Mouse (Mus musculus) MEL (cell line): ENCODE data around the gene Tspan2. TPM values are rescaled to one million over a fixed set of nuclear protein-coding genes. Genes with fewer than 3 reads are reported as not detected.

Experiments used
- DNase-seq: peaks from one replicate; pipeline ENCODE4 v3.0.0; 2011; ENCODE audit warnings: low read depth, low spot score
- H3K27ac ChIP-seq: 2 replicates; pipeline ENCODE4 v1.5.1; 2012; ENCODE audit warnings: low read depth, mild to moderate bottlenecking, control low read depth, low read length, moderate library complexity; ENCODE audit not compliant: control insufficient read depth
- H3K27me3 ChIP-seq, 2 experiments: fragments of 150-350 bp in 1 of 2; sonication (generic) in 1 of 2; 2 replicates each; pipeline ENCODE4 v1.6.1; 2012; ENCODE audit warnings: low read length in 2 of 2, mild to moderate bottlenecking in 2 of 2, improper control_type of control experiment in 1 of 2, moderate library complexity in 1 of 2; ENCODE audit not compliant: insufficient read depth in 2 of 2, control insufficient read depth in 1 of 2
- H3K36me3 ChIP-seq, 2 experiments: 2 replicates each; pipeline ENCODE4 v1.6.1; 2012 to 2014; ENCODE audit warnings: low read length in 2 of 2, improper control_type of control experiment in 1 of 2, inconsistent platforms in 1 of 2, mild to moderate bottlenecking in 1 of 2; ENCODE audit not compliant: insufficient read depth in 2 of 2, control insufficient read depth in 1 of 2
- H3K4me1 ChIP-seq, 2 experiments: fragments of 150-350 bp in 1 of 2; sonication (generic) in 1 of 2; 2 replicates each; pipeline ENCODE4 v1.6.1; 2012; ENCODE audit warnings: low read length in 2 of 2, improper control_type of control experiment in 1 of 2, mild to moderate bottlenecking in 1 of 2; ENCODE audit not compliant: insufficient read depth in 2 of 2, control insufficient read depth in 1 of 2
- H3K4me3 ChIP-seq, 2 experiments: fragments of 150-350 bp in 1 of 2; sonication (generic) in 1 of 2; 2 replicates each; pipeline ENCODE4 v1.5.1; 2012; ENCODE audit warnings: low read depth in 2 of 2, low read length in 2 of 2, mild to moderate bottlenecking in 2 of 2, moderate library complexity in 2 of 2, control low read depth in 1 of 2, improper control_type of control experiment in 1 of 2; ENCODE audit not compliant: control insufficient read depth in 1 of 2, insufficient read depth in 1 of 2
- H3K79me2 ChIP-seq: 2 replicates; pipeline ENCODE4 v1.6.1; 2012; ENCODE audit warnings: mild to moderate bottlenecking, low read length, moderate library complexity; ENCODE audit not compliant: control insufficient read depth, poor library complexity, insufficient read depth
- H3K9ac ChIP-seq: 2 replicates; pipeline ENCODE4 v1.6.1; 2012; ENCODE audit warnings: low read depth, mild to moderate bottlenecking, control low read depth, low read length, moderate library complexity; ENCODE audit not compliant: control insufficient read depth, poor library complexity, severe bottlenecking
- H3K9me3 ChIP-seq: fragments of 150-350 bp; sonication (generic); replicated peaks from 2 replicates; pipeline ENCODE4 v1.6.1; 2012; ENCODE audit warnings: mild to moderate bottlenecking, low read length, improper control_type of control experiment, moderate library complexity; ENCODE audit not compliant: insufficient read depth
- BHLHE40 ChIP-seq: IDR thresholded peaks from 2 replicates; pipeline ENCODE4 v1.6.1; 2012; ENCODE audit warnings: low read depth, mild to moderate bottlenecking, inconsistent platforms, low read length, improper control_type of control experiment, borderline replicate concordance
- CHD2 ChIP-seq: IDR thresholded peaks from 2 replicates; pipeline ENCODE4 v1.6.1; 2011; ENCODE audit warnings: low read length, improper control_type of control experiment
- CTCF ChIP-seq, 3 experiments: IDR thresholded peaks in 2 of 3; conservative IDR thresholded peaks in 1 of 3; 2 replicates each; pipeline ENCODE4 v1.5.1; 2011 to 2012; ENCODE audit warnings: low read length in 3 of 3, low read depth in 2 of 3, mild to moderate bottlenecking in 2 of 3, improper control_type of control experiment in 1 of 3, inconsistent platforms in 1 of 3, mixed read lengths in 1 of 3, moderate library complexity in 1 of 3; ENCODE audit not compliant: control insufficient read depth in 1 of 3, insufficient read depth in 1 of 3, poor library complexity in 1 of 3, severe bottlenecking in 1 of 3
- ELF1 ChIP-seq: IDR thresholded peaks from 2 replicates; pipeline ENCODE4 v1.6.1; 2014; ENCODE audit warnings: low read depth, mild to moderate bottlenecking, inconsistent platforms, low read length, improper control_type of control experiment, moderate library complexity
- EP300 ChIP-seq, 2 experiments: IDR thresholded peaks; 2 replicates each; pipeline ENCODE4 v1.6.1; 2011; ENCODE audit warnings: improper control_type of control experiment in 2 of 2, low read length in 2 of 2, low read depth in 1 of 2, mild to moderate bottlenecking in 1 of 2
- ETS1 ChIP-seq: IDR thresholded peaks from 2 replicates; pipeline ENCODE4 v1.6.1; 2012; ENCODE audit warnings: low read depth, mild to moderate bottlenecking, inconsistent platforms, low read length, improper control_type of control experiment, moderate library complexity
- GABPA ChIP-seq: IDR thresholded peaks from 2 replicates; pipeline ENCODE4 v1.6.1; 2012; ENCODE audit warnings: low read depth, mild to moderate bottlenecking, inconsistent platforms, low read length, improper control_type of control experiment, moderate library complexity
- HCFC1 ChIP-seq: IDR thresholded peaks from 2 replicates; pipeline ENCODE4 v1.6.1; 2012; ENCODE audit warnings: low read depth, mild to moderate bottlenecking, inconsistent platforms, low read length, improper control_type of control experiment, moderate library complexity
- JUND ChIP-seq: IDR thresholded peaks from 2 replicates; pipeline ENCODE4 v1.6.1; 2011; ENCODE audit warnings: low read depth, mild to moderate bottlenecking, improper control_type of control experiment, low read length
- KAT2A ChIP-seq: conservative IDR thresholded peaks from 2 replicates; pipeline ENCODE4 v1.6.1; 2012; ENCODE audit warnings: low read depth, low read length, improper control_type of control experiment, inconsistent platforms
- MAFK ChIP-seq: IDR thresholded peaks from 2 replicates; pipeline ENCODE4 v1.6.1; 2011; ENCODE audit warnings: low read depth, mild to moderate bottlenecking, low read length, improper control_type of control experiment, borderline replicate concordance
- MYB ChIP-seq: IDR thresholded peaks from 2 replicates; pipeline ENCODE4 v1.6.1; 2011; ENCODE audit warnings: mild to moderate bottlenecking, low read depth, low read length, improper control_type of control experiment
- MYC ChIP-seq: IDR thresholded peaks from 2 replicates; pipeline ENCODE4 v1.6.1; 2011; ENCODE audit warnings: low read depth, mild to moderate bottlenecking, low read length, improper control_type of control experiment, moderate library complexity
- NELFE ChIP-seq: IDR thresholded peaks from 2 replicates; pipeline ENCODE4 v1.6.1; 2011; ENCODE audit warnings: low read depth, low read length, improper control_type of control experiment
- NRF1 ChIP-seq: IDR thresholded peaks from 2 replicates; pipeline ENCODE4 v1.6.1; 2014; ENCODE audit warnings: low read depth, mild to moderate bottlenecking, inconsistent platforms, low read length, improper control_type of control experiment, moderate library complexity; ENCODE audit not compliant: poor library complexity, insufficient read depth, severe bottlenecking
- POLR2AphosphoS2 ChIP-seq: IDR thresholded peaks from 2 replicates; pipeline ENCODE4 v1.6.1; 2011; ENCODE audit warnings: low read length, improper control_type of control experiment
- POLR2AphosphoS5 ChIP-seq: IDR thresholded peaks from 2 replicates; pipeline ENCODE4 v1.6.1; 2012; ENCODE audit warnings: low read depth, borderline replicate concordance, mild to moderate bottlenecking, inconsistent platforms, low read length, moderate library complexity, mixed read lengths
- SIN3A ChIP-seq: IDR thresholded peaks from 2 replicates; pipeline ENCODE4 v1.6.1; 2012; ENCODE audit warnings: low read length, improper control_type of control experiment, inconsistent platforms
- SMC3 ChIP-seq: IDR thresholded peaks from 2 replicates; pipeline ENCODE4 v1.6.1; 2011; ENCODE audit warnings: low read depth, low read length, improper control_type of control experiment
- TAL1 ChIP-seq: IDR thresholded peaks from 2 replicates; pipeline ENCODE4 v1.6.1; 2012; ENCODE audit warnings: mild to moderate bottlenecking, inconsistent platforms, low read length, moderate library complexity, mixed read lengths
- TCF12 ChIP-seq: IDR thresholded peaks from 2 replicates; pipeline ENCODE4 v1.6.1; 2014; ENCODE audit warnings: low read depth, mild to moderate bottlenecking, inconsistent platforms, low read length, improper control_type of control experiment, moderate library complexity
- UBTF ChIP-seq: IDR thresholded peaks from 2 replicates; pipeline ENCODE4 v1.6.1; 2012; ENCODE audit warnings: low read depth, mild to moderate bottlenecking, inconsistent platforms, low read length, improper control_type of control experiment, moderate library complexity, borderline replicate concordance; ENCODE audit not compliant: insufficient read depth
- ZMIZ1 ChIP-seq: IDR thresholded peaks from 2 replicates; pipeline ENCODE4 v1.6.1; 2012; ENCODE audit warnings: low read depth, mild to moderate bottlenecking, inconsistent platforms, low read length, improper control_type of control experiment, moderate library complexity
- polyA plus RNA-seq, 2 experiments: library from polyadenylated mRNA; stranded (reverse) in 1 of 2; unstranded in 1 of 2; fragments of >175 nt in 1 of 2; fragments of >200 nt in 1 of 2; gene quantifications; 2 replicates each; pipeline versions ENCODE4 v1.2.1 to v1.2.4; 2012; ENCODE audit warnings: low replicate concordance in 2 of 2, low read depth in 1 of 2; ENCODE audit not compliant: insufficient read length in 2 of 2, insufficient read depth in 1 of 2, missing spikeins in 1 of 2
- total RNA-seq: library from RNA; depleted of rRNA; stranded (reverse); fragments of 300-350 nt; gene quantifications from 2 replicates; pipeline ENCODE4 v1.2.3, GENCODE M21; 2012

Gene Tspan2
- total and polyA plus RNA-seq, 3 experiments, result not detected

DNA sequence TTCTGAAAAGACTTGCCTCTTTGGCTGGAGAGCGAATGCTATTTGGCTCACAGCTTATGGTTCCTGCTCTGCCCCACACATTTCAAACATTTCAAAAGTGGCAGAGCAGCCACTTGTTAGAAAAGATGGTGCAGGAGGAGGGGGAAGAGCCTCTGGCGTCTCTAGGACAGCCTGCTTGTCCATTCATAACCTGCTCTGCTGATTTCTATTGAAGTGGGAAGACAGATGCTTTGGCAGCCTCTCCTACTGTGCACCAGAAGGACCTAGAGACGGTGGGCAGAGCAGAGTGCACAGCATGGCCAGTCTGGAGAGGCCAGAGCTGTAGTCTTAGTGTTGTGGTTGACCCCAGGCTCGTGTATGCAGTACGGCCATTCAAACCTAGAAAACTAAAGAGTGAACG is 4.6 kb downstream of the Tspan2 start:
- Histone ChIP-seq H3K79me2 (no peaks in the 10 kb centered on the region), H3K4me1 (no peaks in the 10 kb centered on the region), H3K36me3 (no peaks in the 10 kb centered on the region), H3K9me3 (no peaks in the 10 kb centered on the region), H3K9ac (no peak overlapping the region), H3K4me3 (no peak overlapping the region), H3K27me3 (no peaks in the 10 kb centered on the region), H3K27ac (no peak overlapping the region)
- no peak for TF ChIP-seq MAFK
- TF ChIP-seq JUND, result no peak
- TF ChIP-seq POLR2AphosphoS5, result no peak
- TF ChIP-seq ETS1, result no peak
- TF ChIP-seq CTCF (IDR thresholded peaks at IDR 0.05 in 2 of 3, conservative IDR thresholded peaks at IDR 0.05 in 1 of 3; ENCODE audit: control insufficient read depth in 1 of 3, insufficient read depth in 1 of 3, low read depth in 2 of 3, low read length in 3 of 3, poor library complexity in 1 of 3, severe bottlenecking in 1 of 3), result no peak
- DNase-seq, result no peak

DNA sequence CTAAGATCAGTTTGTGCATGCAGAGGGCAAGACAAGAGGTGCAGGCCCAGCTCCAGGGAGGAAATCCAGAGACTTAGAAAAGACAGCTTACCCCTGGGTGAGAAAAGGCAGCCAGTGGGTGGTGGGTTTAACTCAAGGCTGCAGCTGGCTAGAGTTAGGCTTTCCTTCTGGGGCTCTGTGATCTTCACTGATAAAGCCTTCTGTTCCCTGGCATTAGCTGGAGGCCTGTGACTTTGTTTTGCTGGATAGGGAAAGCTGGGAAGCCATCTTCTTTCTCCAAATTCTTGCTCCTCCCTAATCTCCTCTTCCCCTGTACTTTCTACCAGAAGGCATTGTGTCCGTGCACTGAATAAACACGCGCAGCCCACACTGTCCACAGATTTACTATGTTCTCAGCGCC is 8.4 kb downstream of the Tspan2 start:
- H3K9me3 ChIP-seq, result no peaks in the 10 kb centered on the region
- no peak overlapping the region for H3K27ac ChIP-seq
- no peaks in the 10 kb centered on the region for H3K4me1 ChIP-seq
- no peak overlapping the region for H3K4me3 ChIP-seq
- H3K36me3 ChIP-seq, result no peaks in the 10 kb centered on the region
- no peak for DNase-seq
- H3K27me3 ChIP-seq, result no peaks in the 10 kb centered on the region
- no peak for TF ChIP-seq ELF1
- no peak for TF ChIP-seq SMC3
- TF ChIP-seq MYB, result no peak
- TF ChIP-seq TAL1, result no peak
- no peak for TF ChIP-seq TCF12
- TF ChIP-seq KAT2A, result no peak
- TF ChIP-seq BHLHE40, result no peak
- no peak for TF ChIP-seq GABPA
- TF ChIP-seq POLR2AphosphoS2, result no peak
- TF ChIP-seq NRF1, result no peak
- TF ChIP-seq NELFE, result no peak
- no peak for TF ChIP-seq POLR2AphosphoS5
- TF ChIP-seq EP300 (IDR thresholded peaks at IDR 0.05; ENCODE audit: low read depth in 1 of 2, low read length in 2 of 2), result no peak
- no peak for TF ChIP-seq CHD2
- TF ChIP-seq SIN3A, result no peak
- no peak for TF ChIP-seq ZMIZ1
- TF ChIP-seq HCFC1, result no peak
- TF ChIP-seq MYC, result no peak
- TF ChIP-seq ETS1, result no peak
- no peak for TF ChIP-seq UBTF
- H3K9ac ChIP-seq, result no peak overlapping the region
- H3K79me2 ChIP-seq, result no peaks in the 10 kb centered on the region
